In the genomic region with DNA sequence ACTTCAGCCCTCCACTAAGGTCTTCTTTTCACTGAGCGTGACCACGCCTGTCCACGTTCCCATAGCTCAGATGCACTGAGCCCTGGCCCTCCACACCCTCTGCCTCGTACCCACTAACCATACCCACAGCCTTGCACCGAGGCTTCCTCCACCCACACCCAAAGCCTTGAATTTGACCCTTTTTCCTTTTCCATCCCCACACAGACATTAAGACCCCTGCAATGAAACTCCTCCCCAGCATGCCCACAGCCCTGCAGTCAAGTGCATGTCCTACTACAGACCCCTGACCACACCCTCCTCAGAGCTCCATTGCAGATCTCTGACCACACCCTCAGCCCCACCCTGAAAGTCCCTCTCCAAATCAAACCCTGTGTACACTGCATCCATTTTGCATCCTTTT, we compare ENCODE assay signal across 12 mouse cellular contexts. TPM values are rescaled to one million over a fixed set of nuclear protein-coding genes. Genes with fewer than 3 reads are reported as not detected.
DNase-seq lines count a peak whose midpoint lies in the region; ATAC-seq and TF ChIP-seq lines count a peak whose summit lies in the region.
"Had no signal": no experiment of that assay in that cellular context is flagged by ENCODE, and none has a peak within 500 bp of the region (broad histone marks: within the 10 kb centered on the region; RNA-seq: fewer than 3 reads in every experiment).

No protein-coding gene starts in this region.

- peaks cover 9% of the 10 kb centered on the region for H3K79me2 ChIP-seq in C2C12 (ENCODE audit: control insufficient read depth, insufficient read depth)

- DNase-seq in cerebellum, adult 18-20 months, result peak; percentile 18 to 33
- DNase-seq in cerebellum, postnatal 36 days, result no peak
- peak; percentile 11 for DNase-seq in hindbrain, embryonic 11.5 days (ENCODE audit: low spot score)
- no peak for DNase-seq in urinary bladder, adult 2 months (ENCODE audit: low spot score)
- no peak for DNase-seq in left cerebral cortex, adult 9 months (ENCODE audit: low spot score in 2 of 2)
- DNase-seq: thymus, postnatal 36 days had no signal

- peaks cover 34% of the 10 kb centered on the region for H3K4me1 ChIP-seq in hindbrain, embryonic 11.5 days (replicated peaks; ENCODE audit: control insufficient read depth, insufficient read depth, low read length)
- H3K4me1 ChIP-seq in midbrain, embryonic 12.5 days, result peaks cover 49% of the 10 kb centered on the region

- H3K9me3 ChIP-seq in hindbrain, embryonic 11.5 days (ENCODE audit: control insufficient read depth, low read length), result no peaks in the 10 kb centered on the region
- H3K9me3 ChIP-seq in midbrain, embryonic 12.5 days, result no peaks in the 10 kb centered on the region
- H3K9me3 ChIP-seq: heart, embryonic 13.5 days; megakaryocyte, embryonic 14.5 days had no signal

- no peak for TF ChIP-seq CTCF in C2C12 (IDR thresholded peaks at IDR 0.05; ENCODE audit: control insufficient read depth, insufficient read depth, insufficient read length)

- H3K36me3 ChIP-seq in C2C12 (ENCODE audit: control insufficient read depth, insufficient read depth), result peaks cover 11% of the 10 kb centered on the region
- H3K36me3 ChIP-seq in hindbrain, embryonic 11.5 days (ENCODE audit: control insufficient read depth, insufficient read depth, low read length), result 0 out of 2 replicates have a peak, but pooled peaks cover 2% of the 10 kb centered on the region
- H3K36me3 ChIP-seq in midbrain, embryonic 12.5 days, result peaks cover 18% of the 10 kb centered on the region

- H3ac ChIP-seq in C2C12 (ENCODE audit: control insufficient read depth, insufficient read length, low read depth), result no peak overlapping the region

- no peaks in the 10 kb centered on the region for H3K27me3 ChIP-seq in C2C12 (ENCODE audit: control insufficient read depth, insufficient read depth, insufficient read length)
- H3K27me3 ChIP-seq in hindbrain, embryonic 11.5 days (ENCODE audit: control insufficient read depth, insufficient read depth, low read length), result peaks cover 6% of the 10 kb centered on the region
- peaks cover 21% of the 10 kb centered on the region for H3K27me3 ChIP-seq in midbrain, embryonic 12.5 days
- H3K27me3 ChIP-seq: Patski had no signal

- H3K79me3 ChIP-seq in C2C12 (ENCODE audit: low read depth), result no peaks in the 10 kb centered on the region

- peak overlapping the region; percentile 54 for H3K9ac ChIP-seq in hindbrain, embryonic 11.5 days (ENCODE audit: low read depth, low read length)
- 0 out of 2 replicates have a peak overlapping the region, but pooled peaks have one; percentile 61 for H3K9ac ChIP-seq in midbrain, embryonic 12.5 days (replicated peaks)
- H3K9ac ChIP-seq: heart, embryonic 13.5 days had no signal

- H3K4me3 ChIP-seq in C2C12 (ENCODE audit: insufficient read depth, poor library complexity, severe bottlenecking), result peak overlapping the region; percentile 28
- H3K4me3 ChIP-seq in hindbrain, embryonic 11.5 days (ENCODE audit: low read depth, low read length), result peak overlapping the region; percentile 43
- H3K4me3 ChIP-seq in midbrain, embryonic 12.5 days, result peak overlapping the region; percentile 45
- H3K4me3 ChIP-seq: megakaryocyte, embryonic 14.5 days had no signal

- ATAC-seq in hindbrain, embryonic 11.5 days (ENCODE audit: low FRiP score), result no peak
- no peak for ATAC-seq in midbrain, embryonic 12.5 days (ENCODE audit: low FRiP score, low read depth)
- ATAC-seq in inflammation-experienced regulatory T-cells, adult 6 months, result no peak
- ATAC-seq: Patski had no signal

- WGBS in hindbrain, embryonic 11.5 days, result 91% methylated on average over 5 of the region's 5 CpGs
- 88% methylated on average over 5 of the region's 5 CpGs for WGBS in midbrain, embryonic 12.5 days

- H3K4me2 ChIP-seq in hindbrain, embryonic 11.5 days (replicated peaks; ENCODE audit: low read depth, low read length), result peak overlapping the region; percentile 65
- H3K4me2 ChIP-seq in midbrain, embryonic 12.5 days (replicated peaks), result peak overlapping the region; percentile 64

- peak overlapping the region; percentile 91 for H3K27ac ChIP-seq in hindbrain, embryonic 11.5 days (ENCODE audit: low read depth, low read length)
- peak overlapping the region; percentile 80 for H3K27ac ChIP-seq in midbrain, embryonic 12.5 days (replicated peaks)
- H3K27ac ChIP-seq: heart, embryonic 13.5 days had no signal

TF ChIP-seq in C2C12, 6 proteins besides CTCF, POLR2A, EP300 and RAD21:
- no peak for TF ChIP-seq USF1 (IDR thresholded peaks at IDR 0.05; ENCODE audit: low read depth)
- no peak for TF ChIP-seq MYOG (IDR thresholded peaks at IDR 0.05; ENCODE audit: control insufficient read depth, extremely low read depth, insufficient read length)
- no peak for TF ChIP-seq FOSL1 (IDR thresholded peaks at IDR 0.05; ENCODE audit: insufficient read depth, low read length, poor library complexity, severe bottlenecking)
- TF ChIP-seq MAX (IDR thresholded peaks at IDR 0.05), result no peak
- no peak for TF ChIP-seq MYOD1 (IDR thresholded peaks at IDR 0.05; ENCODE audit: control insufficient read depth, insufficient read length, low read depth)
- no peak for TF ChIP-seq CEBPB (IDR thresholded peaks at IDR 0.05; ENCODE audit: low read depth)

RNA-seq across cellular contexts. Expression of gene Tppp3, which starts 1.5 kb away (rescaled TPM):
- polyA plus RNA-seq in C2C12 (2012; fragmentation: generic; extraction: Trizol), result 219 TPM
- polyA plus RNA-seq in hindbrain, embryonic 11.5 days (2014; fragmentation: Nextera tagmentation; extraction: Ambion mirVana), result 206 and 218 TPM in 2 replicates
- 86.8 and 94.2 TPM in 2 replicates for polyA plus RNA-seq in midbrain, embryonic 12.5 days (2016; fragmentation: Nextera tagmentation; extraction: Ambion mirVana)
- polyA plus RNA-seq in urinary bladder, adult 2 months (2012; rRNA removed), result 84.1 and 93.7 TPM in 2 replicates
- polyA plus RNA-seq in inflammation-experienced regulatory T-cells, adult 6 months (2017; shearing (Covaris generic)), result 1 to 10 TPM in 1 of 3 experiments, under 1 TPM in 1, not detected in 1; 0.48 to 2.2 TPM

RNA-seq across cellular contexts. Expression of gene Zdhhc1, which starts 26.9 kb away (rescaled TPM):
- polyA plus RNA-seq in C2C12 (2012; fragmentation: generic; extraction: Trizol), result 8.8 TPM
- polyA plus RNA-seq in hindbrain, embryonic 11.5 days (2014; fragmentation: Nextera tagmentation; extraction: Ambion mirVana), result 19.0 and 19.7 TPM in 2 replicates
- polyA plus RNA-seq in midbrain, embryonic 12.5 days (2016; fragmentation: Nextera tagmentation; extraction: Ambion mirVana), result 29.9 and 30.9 TPM in 2 replicates
- polyA plus RNA-seq in urinary bladder, adult 2 months (2012; rRNA removed), result 56.7 and 64.7 TPM in 2 replicates
- polyA plus RNA-seq in inflammation-experienced regulatory T-cells, adult 6 months (2017; shearing (Covaris generic)), result 1 to 10 TPM; 1.1 to 2.2 (median 1.8) TPM

RNA-seq across cellular contexts. Expression of gene Hsd11b2, which starts 48.7 kb away (rescaled TPM):
- 0.11 TPM for polyA plus RNA-seq in C2C12 (2012; fragmentation: generic; extraction: Trizol)
- polyA plus RNA-seq in hindbrain, embryonic 11.5 days (2014; fragmentation: Nextera tagmentation; extraction: Ambion mirVana), result 19.6 and 21.1 TPM in 2 replicates
- polyA plus RNA-seq in midbrain, embryonic 12.5 days (2016; fragmentation: Nextera tagmentation; extraction: Ambion mirVana), result 20.1 and 23.5 TPM in 2 replicates
- 0.49 and 0.52 TPM in 2 replicates for polyA plus RNA-seq in urinary bladder, adult 2 months (2012; rRNA removed)
- not detected for polyA plus RNA-seq in inflammation-experienced regulatory T-cells, adult 6 months (2017; shearing (Covaris generic))

RNA-seq across cellular contexts. Expression of gene Lrrc36, which starts 56.4 kb away (rescaled TPM):
- polyA plus RNA-seq in C2C12 (2012; fragmentation: generic; extraction: Trizol), result not detected
- 2.8 and 3.0 TPM in 2 replicates for polyA plus RNA-seq in hindbrain, embryonic 11.5 days (2014; fragmentation: Nextera tagmentation; extraction: Ambion mirVana)
- polyA plus RNA-seq in midbrain, embryonic 12.5 days (2016; fragmentation: Nextera tagmentation; extraction: Ambion mirVana), result 3.4 and 3.6 TPM in 2 replicates
- 0.48 and 0.53 TPM in 2 replicates for polyA plus RNA-seq in urinary bladder, adult 2 months (2012; rRNA removed)
- polyA plus RNA-seq in inflammation-experienced regulatory T-cells, adult 6 months (2017; shearing (Covaris generic)), result not detected
- polyA plus RNA-seq: Patski had no signal

RNA-seq across cellular contexts. Expression of gene Kctd19, which starts 56.5 kb away (rescaled TPM):
- 0.01 TPM for polyA plus RNA-seq in C2C12 (2012; fragmentation: generic; extraction: Trizol)
- polyA plus RNA-seq in hindbrain, embryonic 11.5 days (2014; fragmentation: Nextera tagmentation; extraction: Ambion mirVana), result 0.14 TPM in 1 of 2 replicates, not detected in the other
- polyA plus RNA-seq in midbrain, embryonic 12.5 days (2016; fragmentation: Nextera tagmentation; extraction: Ambion mirVana), result not detected in 2 replicates
- 0.06 and 0.10 TPM in 2 replicates for polyA plus RNA-seq in urinary bladder, adult 2 months (2012; rRNA removed)
- not detected for polyA plus RNA-seq in inflammation-experienced regulatory T-cells, adult 6 months (2017; shearing (Covaris generic))
- polyA plus RNA-seq: heart, embryonic 13.5 days; Patski had no signal

Comparison
In these comparisons a context has a peak if more than half of its experiments do, and no peak if none do; other contexts are left out.
1. DNase-seq: peak in cerebellum, adult 18-20 months (2 of 2) and hindbrain, embryonic 11.5 days (single experiment); none in cerebellum, postnatal 36 days (0 of 2), urinary bladder, adult 2 months (single experiment) and left cerebral cortex, adult 9 months (0 of 2).
2. RNA of gene Tppp3, which starts 1.5 kb away (polyA plus RNA-seq): 219 TPM in C2C12 (single experiment), 206 to 218 TPM in hindbrain, embryonic 11.5 days, 86.8 to 94.2 TPM in midbrain, embryonic 12.5 days and 84.1 to 93.7 TPM in urinary bladder, adult 2 months; 0.48 to 2.2 TPM in inflammation-experienced regulatory T-cells, adult 6 months; every median in the first group is over 10 times any median in the second.
3. RNA of gene Hsd11b2, which starts 48.7 kb away (polyA plus RNA-seq): 19.6 to 21.1 TPM in hindbrain, embryonic 11.5 days and 20.1 to 23.5 TPM in midbrain, embryonic 12.5 days; 0.49 to 0.52 TPM in urinary bladder, adult 2 months, 0.11 TPM in C2C12 (single experiment) and not detected in inflammation-experienced regulatory T-cells, adult 6 months; every median in the first group is over 10 times any median in the second.
4. Peak in every context shown above with its lines, with median percentiles within 50 percentile points of each other: H3K4me3 ChIP-seq.